Mouse (Mus musculus) heart, embryonic 14.5 days (tissue): Measurements from ENCODE around the gene Ssr2. TPM values are rescaled to one million over a fixed set of nuclear protein-coding genes. Genes with fewer than 3 reads are reported as not detected.

Source experiments
- ATAC-seq: fragments of 200-750 bp; cut with Nextera tagmentation; 2 replicates; pipeline ENCODE4 v1.8.0; 2017; ENCODE audit warnings: low read depth, moderate TSS enrichment; ENCODE audit not compliant: insufficient number of reproducible peaks, insufficient read depth, low FRiP score
- H3K27ac ChIP-seq, 2 experiments: fragments of 200-500 bp in 1 of 2; fragments of 300-500 bp in 1 of 2; sonication (generic) in 1 of 2; replicated peaks in 1 of 2; 2 replicates each; pipeline ENCODE4 v1.5.1; 2012 to 2014; ENCODE audit warnings: low read depth in 2 of 2, low read length in 2 of 2, control low read depth in 1 of 2, mild to moderate bottlenecking in 1 of 2, mixed read lengths in 1 of 2; ENCODE audit not compliant: control insufficient read depth in 1 of 2, insufficient read depth in 1 of 2
- H3K27me3 ChIP-seq: fragments of 300-500 bp; sonication (generic); 2 replicates; pipeline ENCODE4 v1.6.1; 2014; ENCODE audit warnings: mild to moderate bottlenecking, low read length, control low read depth; ENCODE audit not compliant: control insufficient read depth, insufficient read depth
- H3K36me3 ChIP-seq: fragments of 300-500 bp; sonication (generic); 2 replicates; pipeline ENCODE4 v1.6.1; 2014; ENCODE audit warnings: mild to moderate bottlenecking, control low read depth, low read length, mixed read lengths; ENCODE audit not compliant: control insufficient read depth, insufficient read depth
- H3K4me1 ChIP-seq, 2 experiments: fragments of 200-500 bp in 1 of 2; fragments of 300-500 bp in 1 of 2; sonication (generic) in 1 of 2; 2 replicates each; pipeline ENCODE4 v1.6.1; 2012 to 2014; ENCODE audit warnings: low read length in 2 of 2, control low read depth in 1 of 2, mixed read lengths in 1 of 2; ENCODE audit not compliant: control insufficient read depth in 2 of 2, insufficient read depth in 2 of 2
- H3K4me2 ChIP-seq: fragments of 300-500 bp; sonication (generic); 2 replicates; pipeline ENCODE4 v1.6.1; 2014; ENCODE audit warnings: mild to moderate bottlenecking, low read length
- H3K4me3 ChIP-seq, 2 experiments: fragments of 200-500 bp in 1 of 2; fragments of 300-500 bp in 1 of 2; sonication (generic) in 1 of 2; 2 replicates each; pipeline ENCODE4 v1.5.1; 2012 to 2014; ENCODE audit warnings: low read length in 2 of 2, mild to moderate bottlenecking in 2 of 2, control low read depth in 1 of 2, low read depth in 1 of 2, moderate library complexity in 1 of 2; ENCODE audit not compliant: control insufficient read depth in 1 of 2, insufficient read depth in 1 of 2
- H3K9ac ChIP-seq: fragments of 300-500 bp; sonication (generic); 2 replicates; pipeline ENCODE4 v1.6.1; 2014; ENCODE audit warnings: mild to moderate bottlenecking, low read length
- H3K9me3 ChIP-seq: fragments of 300-500 bp; sonication (generic); 2 replicates; pipeline ENCODE4 v1.6.1; 2016; ENCODE audit warnings: low read length, control low read depth; ENCODE audit not compliant: control insufficient read depth
- WGBS: fragments of 180-500 bp; shearing (Covaris S2); extraction: QIAGEN DNeasy Blood & Tissue Kit; methylation state at CpG from one replicate; pipeline ENCODE4 v1.1.7; 2014; 5-methylcytosine and 5-hydroxymethylcytosine counted together
- polyA plus RNA-seq: library from polyadenylated mRNA; unstranded; fragments of >200 nt; fragmentation: Nextera tagmentation; extraction: Ambion mirVana; gene quantifications from 2 replicates; pipeline ENCODE4 v1.2.1, GENCODE M21; 2014

Ssr2 gene
- polyA plus RNA-seq, 1 experiment from 2014 or later: 178 TPM

DNA sequence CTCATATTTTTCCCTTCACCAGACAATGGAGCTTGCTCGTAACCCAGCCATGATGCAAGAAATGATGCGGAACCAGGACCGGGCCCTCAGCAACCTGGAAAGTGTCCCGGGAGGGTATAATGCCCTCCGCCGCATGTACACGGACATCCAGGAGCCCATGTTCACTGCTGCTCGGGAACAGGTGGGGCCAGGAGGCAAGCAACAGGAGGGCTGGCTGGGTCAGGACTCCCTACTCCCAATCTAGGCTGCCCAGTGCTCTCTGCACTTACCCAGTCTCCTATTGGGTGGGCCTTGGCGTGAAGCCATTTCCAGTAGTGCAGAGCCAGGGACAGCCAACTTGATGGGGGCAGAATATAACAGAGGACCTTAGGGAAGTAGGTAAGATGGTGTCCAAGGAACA is 16.1 kb upstream of the Ssr2 start:
- ATAC-seq: no peak
- no peak overlapping the region for H3K4me2 ChIP-seq
- H3K9me3 ChIP-seq: no peaks in the 10 kb centered on the region
- peaks cover 93% of the 10 kb centered on the region for H3K36me3 ChIP-seq
- H3K4me3 ChIP-seq: no peak overlapping the region
- WGBS: 95% methylated on average over 9 of the region's 9 CpGs
- H3K4me1 ChIP-seq: peaks cover 2 to 7% of the 10 kb centered on the region in 2 experiments; a peak in 3 of 4 replicates
- no peak overlapping the region for H3K9ac ChIP-seq
- H3K27me3 ChIP-seq: no peaks in the 10 kb centered on the region
- no peak overlapping the region for H3K27ac ChIP-seq

GRCm38 (mm10) chr3:88561989-88562388 is 13.7 kb upstream of the Ssr2 start:
- Histone ChIP-seq H3K27ac (no peak overlapping the region), H3K9me3 (no peaks in the 10 kb centered on the region), H3K9ac (no peak overlapping the region), H3K4me2 (no peak overlapping the region), H3K36me3 (peaks cover 100% of the 10 kb centered on the region), H3K4me1 (peaks cover 0 to 3% of the 10 kb centered on the region in 2 experiments; a peak in 2 of 4 replicates), H3K27me3 (no peaks in the 10 kb centered on the region), H3K4me3 (no peak overlapping the region)
- ATAC-seq: no peak
- whole genome bisulfite sequencing: 77% methylated on average over 4 of the region's 4 CpGs

- ATAC-seq: no peak
- peaks cover 100% of the 10 kb centered on the region for H3K36me3 ChIP-seq
- no peaks in the 10 kb centered on the region for H3K27me3 ChIP-seq
- no peak overlapping the region for H3K4me2 ChIP-seq
- no peak overlapping the region for H3K27ac ChIP-seq
- H3K9me3 ChIP-seq: no peaks in the 10 kb centered on the region
- 75% methylated on average over 4 of the region's 4 CpGs for WGBS
- no peak overlapping the region for H3K4me3 ChIP-seq
- H3K4me1 ChIP-seq: peaks cover 0 to 3% of the 10 kb centered on the region in 2 experiments; a peak in 2 of 4 replicates
- no peak overlapping the region for H3K9ac ChIP-seq
These were observed 12.2 kb upstream of the Ssr2 start for GRCm38 (mm10) chr3:88563442-88563841.

GRCm38 (mm10) chr3:88563966-88564365 is 11.7 kb upstream of the Ssr2 start:
- no peak for ATAC-seq
- H3K4me3 ChIP-seq: no peak overlapping the region
- H3K27ac ChIP-seq: no peak overlapping the region
- H3K4me2 ChIP-seq: no peak overlapping the region
- no peak overlapping the region for H3K9ac ChIP-seq
- H3K9me3 ChIP-seq: no peaks in the 10 kb centered on the region
- H3K4me1 ChIP-seq: peaks cover 0 to 3% of the 10 kb centered on the region in 2 experiments; a peak in 2 of 4 replicates
- H3K27me3 ChIP-seq: no peaks in the 10 kb centered on the region
- H3K36me3 ChIP-seq: peaks cover 100% of the 10 kb centered on the region
- WGBS: 95% methylated on average over 7 of the region's 7 CpGs

- 0 out of 2 replicates have a peak overlapping the region, but pooled peaks have one; percentile 38 for H3K9ac ChIP-seq
- 61% methylated on average over 3 of the region's 3 CpGs for WGBS
- ATAC-seq: no peak
These were observed 9.6 kb upstream of the Ssr2 start for GRCm38 (mm10) chr3:88566116-88566515.

DNA sequence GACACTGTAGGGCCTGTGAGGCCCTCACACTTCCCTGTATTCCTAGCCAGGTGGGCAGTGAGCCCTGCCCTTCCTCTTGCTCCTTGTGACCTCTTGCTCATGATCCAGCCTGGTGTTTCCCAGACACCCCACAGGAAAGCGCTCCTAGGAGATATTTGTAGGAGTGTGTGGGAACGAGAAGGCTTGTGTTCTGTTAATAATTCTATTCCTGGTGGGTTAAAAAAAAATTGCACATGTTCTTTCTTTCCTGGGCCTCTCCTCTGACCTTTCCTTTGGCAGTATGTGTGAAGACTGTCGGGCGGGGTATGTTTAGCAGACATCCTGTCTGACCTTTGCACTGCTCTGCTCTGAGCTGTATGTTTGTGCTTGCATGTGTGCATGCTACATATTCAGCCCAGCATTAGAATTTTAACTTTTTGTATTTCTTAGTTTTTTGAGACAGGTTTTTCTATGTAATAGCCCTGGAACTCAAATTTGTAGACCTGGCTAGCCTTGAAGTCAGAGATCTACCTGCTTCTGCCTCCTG is 9.1 kb upstream of the Ssr2 start:
- no peak overlapping the region for H3K9ac ChIP-seq
- 78% methylated on average over 4 of the region's 4 CpGs for WGBS
- ATAC-seq: no peak
- H3K4me2 ChIP-seq: no peak overlapping the region
- H3K4me3 ChIP-seq: no peak overlapping the region
- H3K27me3 ChIP-seq: no peaks in the 10 kb centered on the region
- peak overlapping the region; percentile 5 to 33; a peak in 1 of 4 replicates for H3K27ac ChIP-seq
- no peaks in the 10 kb centered on the region for H3K9me3 ChIP-seq
- peaks cover 85% of the 10 kb centered on the region for H3K36me3 ChIP-seq
- H3K4me1 ChIP-seq: peaks cover 0 to 3% of the 10 kb centered on the region in 2 experiments; a peak in 2 of 4 replicates

More at GRCm38 (mm10) chr3:88566116-88566515, 9.6 kb upstream of the Ssr2 start:
- Histone ChIP-seq H3K27ac (peak overlapping the region in 1 of 2 experiments; percentile 33; a peak in 1 of 4 replicates), H3K27me3 (no peaks in the 10 kb centered on the region), H3K9me3 (no peaks in the 10 kb centered on the region), H3K4me2 (no peak overlapping the region), H3K4me1 (peaks cover 0 to 3% of the 10 kb centered on the region in 2 experiments; a peak in 2 of 4 replicates), H3K4me3 (no peak overlapping the region), H3K36me3 (peaks cover 90% of the 10 kb centered on the region)

- Histone ChIP-seq H3K27ac (no peak overlapping the region), H3K36me3 (peaks cover 72% of the 10 kb centered on the region), H3K27me3 (no peaks in the 10 kb centered on the region), H3K4me3 (no peak overlapping the region), H3K4me2 (no peak overlapping the region), H3K4me1 (peaks cover 0 to 3% of the 10 kb centered on the region in 2 experiments; a peak in 2 of 4 replicates), H3K9me3 (no peaks in the 10 kb centered on the region), H3K9ac (no peak overlapping the region)
- WGBS: 89% methylated on average over 6 of the region's 6 CpGs
- no peak for ATAC-seq
These were observed 7.8 kb upstream of the Ssr2 start for GRCm38 (mm10) chr3:88567892-88568291.

- H3K9ac ChIP-seq: no peak overlapping the region
- H3K4me2 ChIP-seq: no peak overlapping the region
- peaks cover 65% of the 10 kb centered on the region for H3K36me3 ChIP-seq
- no peaks in the 10 kb centered on the region for H3K9me3 ChIP-seq
- peaks cover 0 to 3% of the 10 kb centered on the region in 2 experiments; a peak in 2 of 4 replicates for H3K4me1 ChIP-seq
- H3K27ac ChIP-seq: no peak overlapping the region
- no peak for ATAC-seq
- WGBS: 94% methylated on average over 2 of the region's 2 CpGs
- no peak overlapping the region for H3K4me3 ChIP-seq
- H3K27me3 ChIP-seq: no peaks in the 10 kb centered on the region
These were observed 7.1 kb upstream of the Ssr2 start for GRCm38 (mm10) chr3:88568615-88569014.
